In genomic region chr2:27280920-27281611, GRCm38 (mm10) we compare ENCODE assay signal across 8 mouse cellular contexts. TPM values are rescaled to one million over a fixed set of nuclear protein-coding genes. Genes with fewer than 3 reads are reported as not detected.
DNase-seq lines count a peak whose midpoint lies in the region; ATAC-seq and TF ChIP-seq lines count a peak whose summit lies in the region.

No protein-coding gene starts in this region.

- peak; percentile 64 to 88 for TF ChIP-seq CTCF in CH12.LX (conservative IDR thresholded peaks at IDR 0.05 in 1 of 2, IDR thresholded peaks at IDR 0.05 in 1 of 2; ENCODE audit: low read depth in 2 of 2, low read length in 2 of 2)
- peak; percentile 86 for TF ChIP-seq CTCF in lung, postnatal 0 days (IDR thresholded peaks at IDR 0.05)

- no peak overlapping the region for H3K27ac ChIP-seq in CH12.LX (ENCODE audit: insufficient read depth, low read depth)
- no peak overlapping the region for H3K27ac ChIP-seq in embryonic facial prominence, embryonic 14.5 days (replicated peaks; ENCODE audit: low read depth, low read length)
- peak overlapping the region; percentile 53 for H3K27ac ChIP-seq in heart, embryonic 15.5 days
- no peak overlapping the region for H3K27ac ChIP-seq in lung, postnatal 0 days (ENCODE audit: low read length)

- WGBS in embryonic facial prominence, embryonic 14.5 days, result 68% methylated on average over 13 of the region's 13 CpGs
- 42% methylated on average over 13 of the region's 13 CpGs for WGBS in heart, embryonic 15.5 days
- 61% methylated on average over 13 of the region's 13 CpGs for WGBS in lung, postnatal 0 days

- TF ChIP-seq EP300 in CH12.LX (IDR thresholded peaks at IDR 0.05; ENCODE audit: low read length), result no peak
- TF ChIP-seq EP300 in lung, postnatal 0 days (IDR thresholded peaks at IDR 0.05), result no peak

- H3K27me3 ChIP-seq in CH12.LX (replicated peaks), result no peaks in the 10 kb centered on the region
- H3K27me3 ChIP-seq in embryonic facial prominence, embryonic 14.5 days (replicated peaks; ENCODE audit: control insufficient read depth, insufficient read depth, low read length), result no peaks in the 10 kb centered on the region
- H3K27me3 ChIP-seq in heart, embryonic 15.5 days, result no peaks in the 10 kb centered on the region
- H3K27me3 ChIP-seq in lung, postnatal 0 days (replicated peaks; ENCODE audit: insufficient read depth, low read length), result no peaks in the 10 kb centered on the region

- H3K9me3 ChIP-seq in CH12.LX (replicated peaks; ENCODE audit: low read length), result no peaks in the 10 kb centered on the region
- H3K9me3 ChIP-seq in embryonic facial prominence, embryonic 14.5 days (ENCODE audit: control insufficient read depth, low read length), result no peaks in the 10 kb centered on the region
- no peaks in the 10 kb centered on the region for H3K9me3 ChIP-seq in heart, embryonic 15.5 days (replicated peaks)
- no peaks in the 10 kb centered on the region for H3K9me3 ChIP-seq in lung, postnatal 0 days (ENCODE audit: low read length)

- peak; percentile 87 for TF ChIP-seq RAD21 in CH12.LX (IDR thresholded peaks at IDR 0.05; ENCODE audit: low read depth, low read length)

- 0 out of 2 replicates have a peak, but pooled peaks have one; percentile 20 for ATAC-seq in embryonic facial prominence, embryonic 14.5 days (ENCODE audit: low read depth)
- peak; percentile 68 for ATAC-seq in heart, embryonic 15.5 days (replicated peaks; ENCODE audit: insufficient number of reproducible peaks, insufficient read depth, low FRiP score, low read depth)
- peak; percentile 55 for ATAC-seq in lung, postnatal 0 days

- H3K4me3 ChIP-seq in CH12.LX (replicated peaks in 1 of 3; ENCODE audit: low read depth in 2 of 3, low read length in 2 of 3, poor library complexity in 1 of 3), result no peak overlapping the region
- H3K4me3 ChIP-seq in embryonic facial prominence, embryonic 14.5 days (ENCODE audit: low read depth, low read length), result no peak overlapping the region
- no peak overlapping the region for H3K4me3 ChIP-seq in heart, embryonic 15.5 days
- no peak overlapping the region for H3K4me3 ChIP-seq in lung, postnatal 0 days (ENCODE audit: low read depth, low read length)

- no peak overlapping the region for H3K4me2 ChIP-seq in CH12.LX (ENCODE audit: insufficient read depth, low read depth, poor library complexity, severe bottlenecking)
- H3K4me2 ChIP-seq in embryonic facial prominence, embryonic 14.5 days (ENCODE audit: low read depth, low read length), result no peak overlapping the region
- 0 out of 2 replicates have a peak overlapping the region, but pooled peaks have one; percentile 11 for H3K4me2 ChIP-seq in heart, embryonic 15.5 days
- no peak overlapping the region for H3K4me2 ChIP-seq in lung, postnatal 0 days (replicated peaks; ENCODE audit: low read depth, low read length)

- H3K9ac ChIP-seq in CH12.LX (ENCODE audit: insufficient read depth, low read depth), result no peak overlapping the region
- H3K9ac ChIP-seq in embryonic facial prominence, embryonic 14.5 days (ENCODE audit: low read depth, low read length), result no peak overlapping the region
- H3K9ac ChIP-seq in heart, embryonic 15.5 days, result no peak overlapping the region
- no peak overlapping the region for H3K9ac ChIP-seq in lung, postnatal 0 days (replicated peaks; ENCODE audit: low read depth)

- peak; percentile 73 for DNase-seq in CH12.LX (ENCODE audit: extremely low read depth)
- peak; percentile 75 for DNase-seq in adrenal gland, postnatal 25 days
- peak; percentile 76 for DNase-seq in embryonic facial prominence, embryonic 14.5 days (ENCODE audit: low spot score)
- DNase-seq in kidney, postnatal 4 days, result peak; percentile 85 to 86
- peak; percentile 78 for DNase-seq in lung, postnatal 0 days (ENCODE audit: low spot score)
- peak; percentile 79 for DNase-seq in retina, postnatal 1 day
- DNase-seq in thymus, postnatal 4 days, result peak; percentile 86

- dilution Hi-C loops in CH12.LX (cut with MboI; ENCODE audit: extremely low pct_ligation_motif_present, extremely low pct_unique_long_range_greater_than_20kb, low sequenced_read_pairs), result no loop called here

- TF ChIP-seq POLR2A in CH12.LX (IDR thresholded peaks at IDR 0.05; ENCODE audit: low read depth, low read length), result no peak

- in situ Hi-C loops in CH12.LX (cut with MboI; ENCODE audit: low pct_ligation_motif_present, low pct_unique_long_range_greater_than_20kb, low sequenced_read_pairs), result loop anchor here (5.0 to 25.0 kb wide), 2 partner anchors 141 to 456 kb away; no protein-coding TSS in a partner anchor

- H3K36me3 ChIP-seq in CH12.LX (replicated peaks in 1 of 2; ENCODE audit: control insufficient read depth in 1 of 2, insufficient read depth in 1 of 2, low read length in 1 of 2), result peaks cover 93 to 97% of the 10 kb centered on the region in 2 experiments
- H3K36me3 ChIP-seq in embryonic facial prominence, embryonic 14.5 days (ENCODE audit: control insufficient read depth, insufficient read depth, low read length), result peaks cover 23% of the 10 kb centered on the region; the same call in 1 of the 2 replicates
- H3K36me3 ChIP-seq in heart, embryonic 15.5 days, result no peaks in the 10 kb centered on the region; the same call in 1 of the 2 replicates
- peaks cover 30% of the 10 kb centered on the region for H3K36me3 ChIP-seq in lung, postnatal 0 days (ENCODE audit: insufficient read depth, low read length)

- H3K79me2 ChIP-seq in CH12.LX (replicated peaks; ENCODE audit: control insufficient read depth, extremely low read depth, insufficient read depth, poor library complexity, severe bottlenecking), result no peaks in the 10 kb centered on the region

- no peaks in the 10 kb centered on the region for H3K4me1 ChIP-seq in CH12.LX (ENCODE audit: control insufficient read depth in 1 of 2, insufficient read depth in 2 of 2)
- H3K4me1 ChIP-seq in embryonic facial prominence, embryonic 14.5 days (ENCODE audit: control insufficient read depth, insufficient read depth, low read length), result no peaks in the 10 kb centered on the region
- peaks cover 14% of the 10 kb centered on the region for H3K4me1 ChIP-seq in heart, embryonic 15.5 days (replicated peaks)
- H3K4me1 ChIP-seq in lung, postnatal 0 days (ENCODE audit: insufficient read depth, low read depth, low read length), result no peaks in the 10 kb centered on the region

TF ChIP-seq in CH12.LX, 34 proteins besides CTCF, POLR2A, EP300 and RAD21:
- TF ChIP-seq CHD1 (IDR thresholded peaks at IDR 0.05; ENCODE audit: low read depth, low read length), result no peak
- no peak for TF ChIP-seq UBTF (IDR thresholded peaks at IDR 0.05; ENCODE audit: low read depth, low read length)
- peak; percentile 64 for TF ChIP-seq ZC3H11A (IDR thresholded peaks at IDR 0.05; ENCODE audit: low read depth, low read length)
- TF ChIP-seq USF1 (IDR thresholded peaks at IDR 0.05; ENCODE audit: low read depth, low read length), result no peak
- no peak for TF ChIP-seq MYC (IDR thresholded peaks at IDR 0.05; ENCODE audit: low read depth, low read length)
- no peak for TF ChIP-seq IRF4 (IDR thresholded peaks at IDR 0.05; ENCODE audit: low read depth, low read length)
- TF ChIP-seq JUN (IDR thresholded peaks at IDR 0.05; ENCODE audit: insufficient read depth, low read depth, low read length), result no peak
- no peak for TF ChIP-seq CHD2 (IDR thresholded peaks at IDR 0.05; ENCODE audit: low read length)
- peak; percentile 90 for TF ChIP-seq SMC3 (IDR thresholded peaks at IDR 0.05; ENCODE audit: low read depth, low read length)

RNA-seq across cellular contexts. Expression of gene Sardh, which starts 32.9 kb away (rescaled TPM):
- total RNA-seq in CH12.LX (2012; rRNA removed) (not detected in 2 replicates), CH12.LX (2014; rRNA removed) (0.35 TPM in 1 of 2 replicates, not detected in the other)
- polyA plus RNA-seq in CH12.LX (2012; ENCODE audit: insufficient read length, low read depth), result 0.13 and 0.34 TPM in 2 replicates
- total RNA-seq in adrenal gland, postnatal 25 days (2021), result 8.3 and 17.7 TPM in 2 replicates
- 10.2 and 10.7 TPM in 2 replicates for polyA plus RNA-seq in embryonic facial prominence, embryonic 14.5 days (2014; fragmentation: Nextera tagmentation; extraction: Ambion mirVana)
- polyA plus RNA-seq in heart, embryonic 15.5 days (2015; fragmentation: Nextera tagmentation; extraction: Ambion mirVana), result 18.7 and 21.4 TPM in 2 replicates
- polyA plus RNA-seq in lung, postnatal 0 days (2015; fragmentation: Nextera tagmentation; extraction: Ambion mirVana), result 11.5 and 12.6 TPM in 2 replicates
